Mouse (Mus musculus): Measurements from ENCODE around the gene Fryl.

The Fryl gene

DNA sequence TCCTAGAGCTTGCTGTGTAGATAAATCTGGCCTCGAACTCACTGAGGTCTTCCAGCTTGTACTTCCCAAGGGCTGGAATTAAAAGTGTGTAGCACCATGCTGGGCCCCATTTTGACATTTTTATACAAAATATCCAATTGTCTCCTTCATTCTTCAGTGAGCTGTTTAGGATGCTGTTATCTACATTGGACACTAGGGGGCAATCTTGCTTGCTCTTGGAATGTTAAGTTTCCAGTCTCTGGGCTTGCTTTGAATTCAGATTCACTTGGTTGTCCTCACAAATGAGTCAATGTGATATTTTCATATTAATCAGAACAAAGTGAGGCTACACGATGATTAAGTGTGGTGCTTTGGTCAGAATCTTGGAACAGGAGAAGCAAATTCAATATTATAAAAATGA is 272.3 kb downstream of the Fryl start:
- ATAC-seq (ENCODE audit: insufficient number of reproducible peaks, low FRiP score, low TSS enrichment) = no peak

- no peak for ATAC-seq (ENCODE audit: insufficient number of reproducible peaks, low FRiP score, low TSS enrichment)
Observed at GRCm38 (mm10) chr5:72976539-72976938, 279.9 kb downstream of the Fryl start.

DNA sequence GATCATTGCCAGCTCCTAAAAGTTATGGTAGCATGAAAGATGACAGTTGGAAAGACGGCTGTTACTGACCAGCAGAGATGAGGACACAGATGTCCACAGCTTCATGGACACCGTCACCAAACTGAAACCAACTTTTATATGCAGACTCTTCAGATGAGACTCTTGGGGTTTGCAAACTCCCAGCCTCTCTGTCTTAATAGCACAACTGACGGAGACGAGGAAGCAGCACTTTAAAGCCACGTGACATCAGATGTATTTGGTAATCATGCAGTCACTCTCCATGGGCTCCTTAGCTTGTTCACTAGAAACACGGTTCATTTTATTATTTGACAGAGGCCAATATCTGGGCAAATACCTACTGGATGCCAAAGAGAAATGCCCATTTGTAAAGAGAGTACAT is 280.4 kb downstream of the Fryl start:
- no peak for ATAC-seq (ENCODE audit: insufficient number of reproducible peaks, low FRiP score, low TSS enrichment)

DNA sequence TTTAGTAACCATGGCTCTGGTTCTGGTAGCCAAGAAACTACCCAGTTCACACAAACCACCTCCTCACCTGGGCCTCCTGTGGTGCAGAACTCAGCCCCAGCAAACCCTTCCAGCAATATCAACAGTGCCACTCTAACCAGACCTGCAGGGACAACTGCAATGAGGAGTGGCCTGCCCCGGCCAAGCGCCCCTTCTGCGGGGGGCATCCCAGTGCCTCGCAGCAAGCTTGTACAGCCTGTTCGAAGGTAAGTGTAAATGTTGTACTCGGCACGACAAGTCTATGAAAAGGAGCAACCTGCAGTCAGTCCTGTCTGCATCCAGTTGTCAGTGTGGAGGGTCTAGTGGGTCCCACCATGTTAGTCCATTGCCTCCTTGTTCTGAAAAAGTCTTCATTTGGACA is 281.8 kb downstream of the Fryl start, which contains the start of gene Gm10135:
Gene Gm10135 (minus strand): TSS at position 101 of the 400 bp plus-strand sequence.
- no peak for ATAC-seq (ENCODE audit: insufficient number of reproducible peaks, low FRiP score, low TSS enrichment)

GRCm38 (mm10) chr5:72972934-72973333 is 283.5 kb downstream of the Fryl start:
- ATAC-seq (ENCODE audit: insufficient number of reproducible peaks, low FRiP score, low TSS enrichment) = no peak

DNA sequence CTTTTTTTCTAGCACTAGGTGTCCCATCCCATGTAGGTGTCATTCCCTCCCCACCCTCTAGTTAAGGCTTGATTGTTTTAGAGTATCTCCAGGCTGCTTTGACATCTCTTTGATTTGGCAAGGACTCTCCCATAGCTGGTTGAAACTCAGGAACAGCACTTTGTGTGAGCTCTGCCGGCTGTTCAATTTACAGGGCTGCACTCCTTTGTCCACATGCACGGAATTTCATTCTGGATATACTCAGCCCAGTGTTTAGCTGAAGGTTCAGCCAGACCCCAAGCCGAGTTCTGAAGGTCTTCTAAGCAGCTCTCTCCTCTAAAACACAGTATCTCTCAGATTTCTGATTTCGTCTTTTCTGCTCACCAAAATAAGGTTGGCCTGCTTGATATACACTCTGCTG is 284.0 kb downstream of the Fryl start:
- no peak for ATAC-seq (ENCODE audit: insufficient number of reproducible peaks, low FRiP score, low TSS enrichment)

Data from cerebellum, adult (tissue).